Mouse (Mus musculus) cerebellum, adult 9-11 months (tissue): ENCODE data around the gene Zfp652.
"Not testable (repeated sequence)": the region's sequence is repeated elsewhere in the genome, so short reads cannot be mapped to it uniquely, and the experiment has no call there.

ENCODE experiments used
- DNase-seq: peaks from one replicate; pipeline ENCODE4 v3.0.0; 2022

Gene Zfp652

GRCm38 (mm10) chr11:95858528-95859467, 146.3 kb downstream of the Zfp652 start:
- DNase-seq = peak; percentile 98

GRCm38 (mm10) chr11:95859468-95859855, 147.0 kb downstream of the Zfp652 start:
- no peak for DNase-seq

- peak; percentile 20 for DNase-seq
These were observed 147.6 kb downstream of the Zfp652 start for GRCm38 (mm10) chr11:95860071-95860490.

GRCm38 (mm10) chr11:95861397-95861796, 148.9 kb downstream of the Zfp652 start:
- no peak for DNase-seq

- no peak for DNase-seq
These were observed 157.0 kb downstream of the Zfp652 start for GRCm38 (mm10) chr11:95869442-95869841.

- no peak for DNase-seq
These were observed 157.5 kb downstream of the Zfp652 start for GRCm38 (mm10) chr11:95869918-95870470.

- DNase-seq = no peak
These were observed 163.3 kb downstream of the Zfp652 start for GRCm38 (mm10) chr11:95875804-95876203.

- no peak for DNase-seq
These were observed 163.8 kb downstream of the Zfp652 start for GRCm38 (mm10) chr11:95876296-95876695.

- not testable (repeated sequence) for DNase-seq
These were observed 167.4 kb downstream of the Zfp652 start for GRCm38 (mm10) chr11:95879861-95880260.
